Mouse (Mus musculus) mesoderm, embryonic 11.5 days (tissue): ENCODE measurements around the gene Rbm25.
"Not testable (repeated sequence)": the region's sequence is repeated elsewhere in the genome, so short reads cannot be mapped to it uniquely, and the experiment has no call there.

Source experiments
- DNase-seq: peaks from one replicate; pipeline ENCODE4 v3.0.0-alpha.2; 2012; ENCODE audit warnings: low read depth, low spot score

The Rbm25 gene

GRCm38 (mm10) chr12:83630936-83631335 is at the start of gene Rbm25:
Rbm25 (plus strand) TSS chr12:83631236.
- DNase-seq = not testable (repeated sequence)

GRCm38 (mm10) chr12:83582106-83582505 is 48.9 kb upstream of the Rbm25 start:
- no peak for DNase-seq

DNA sequence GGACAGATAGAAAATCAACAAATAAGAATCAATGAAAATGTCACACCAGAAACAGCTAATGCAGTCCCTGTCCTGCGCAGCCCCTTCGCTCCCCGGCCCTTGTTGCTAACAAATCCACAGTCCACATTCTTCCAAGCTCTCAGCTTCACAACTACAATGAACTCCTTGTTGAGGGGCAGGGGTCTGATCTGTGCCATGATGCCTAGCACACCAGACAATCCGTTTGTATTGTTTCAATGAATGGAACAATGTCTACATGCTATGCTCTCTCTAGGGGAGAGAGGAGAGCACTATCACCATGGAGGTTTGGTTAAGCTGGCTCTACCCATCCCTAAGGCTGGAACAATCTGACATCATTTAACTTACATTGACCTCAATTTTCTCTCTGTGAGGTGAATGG is 48.3 kb upstream of the Rbm25 start:
- DNase-seq = peak; percentile 22

- no peak for DNase-seq
Observed at GRCm38 (mm10) chr12:83586628-83587027, 44.4 kb upstream of the Rbm25 start.

GRCm38 (mm10) chr12:83591754-83592501 is 39.1 kb upstream of the Rbm25 start:
- DNase-seq = no peak

- no peak for DNase-seq
Observed at GRCm38 (mm10) chr12:83594454-83595040, 36.5 kb upstream of the Rbm25 start.

DNA sequence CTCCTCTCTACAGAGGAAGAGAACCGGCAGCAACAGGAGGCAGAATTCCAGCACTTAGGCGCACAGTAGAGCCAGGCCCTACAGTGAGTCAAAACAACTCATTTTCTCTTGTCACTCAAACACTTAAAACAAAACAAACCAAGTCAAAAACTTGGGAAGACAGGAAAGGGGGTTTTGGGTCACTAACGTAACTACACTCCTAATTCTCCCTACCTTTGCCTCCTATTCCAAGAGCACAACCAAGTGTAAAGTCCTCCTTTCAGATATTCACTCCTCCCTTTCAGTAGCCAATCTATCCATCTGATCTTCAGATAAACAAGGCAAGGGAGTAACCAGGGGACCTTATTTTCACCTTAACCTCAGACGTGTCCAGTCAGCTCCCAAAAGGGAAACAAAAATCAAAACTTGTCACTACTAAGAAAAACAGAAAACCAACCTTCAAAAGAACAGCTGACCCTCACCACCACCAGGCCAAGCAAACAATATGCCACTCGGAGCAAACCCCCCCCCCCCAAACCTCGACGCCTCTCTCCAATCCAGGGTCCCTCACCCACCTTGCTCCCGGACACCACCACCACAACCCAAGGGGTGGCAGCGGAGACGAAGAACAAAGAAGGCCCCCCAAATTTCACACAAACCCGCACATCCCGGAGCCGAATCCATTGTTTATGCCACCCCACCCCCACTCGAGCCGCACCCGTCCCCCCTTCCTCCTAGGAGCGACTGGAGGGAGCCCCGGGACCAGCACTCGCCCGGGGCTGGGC is 34.7 kb upstream of the Rbm25 start:
- no peak for DNase-seq

DNA sequence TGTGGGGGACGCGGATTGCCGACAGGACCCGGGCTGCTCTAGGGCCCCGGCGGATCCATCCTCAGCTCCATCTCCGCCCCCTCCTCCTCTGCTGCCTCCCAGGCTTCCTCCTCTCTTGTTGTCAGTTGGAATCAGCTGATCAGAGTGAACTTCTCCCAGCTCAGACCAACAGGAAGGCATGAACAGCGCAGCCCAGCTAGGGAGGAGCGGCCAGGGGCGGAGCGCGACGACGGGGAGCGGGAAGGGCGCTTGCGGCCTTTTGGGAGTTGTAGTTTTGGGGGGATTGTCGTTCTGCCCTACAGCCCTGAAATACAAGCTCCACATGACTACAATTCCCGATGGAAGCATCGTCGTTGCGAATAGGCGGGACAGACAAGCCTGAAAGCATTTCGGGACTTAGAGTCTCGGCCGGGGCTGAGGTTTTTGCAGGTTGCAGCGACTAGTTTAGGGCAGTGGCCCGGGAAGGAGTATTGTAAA is 34.0 kb upstream of the Rbm25 start, which contains the start of gene Zfyve1:
Gene Zfyve1 (minus strand): TSS at position 198 of the 477 bp plus-strand sequence.
- peak; percentile 97 for DNase-seq

DNA sequence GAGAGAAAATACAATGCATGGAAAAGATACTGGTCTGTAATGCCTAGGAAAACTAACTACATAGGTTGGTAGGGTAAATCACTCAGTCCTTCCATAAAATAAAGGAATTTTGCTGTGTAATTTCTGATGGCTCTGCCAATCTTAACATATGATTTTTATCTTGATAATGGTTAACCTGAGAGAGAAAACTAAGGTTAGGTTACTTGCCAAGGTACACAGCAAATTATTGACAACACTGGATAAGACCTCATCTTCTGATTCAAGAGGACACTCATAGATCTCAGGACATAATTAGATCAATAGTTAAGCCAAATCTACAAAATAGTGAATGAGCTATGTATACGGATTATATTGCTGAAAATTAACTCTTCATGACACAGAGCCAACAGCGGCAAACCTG is 33.2 kb upstream of the Rbm25 start:
- no peak for DNase-seq

DNA sequence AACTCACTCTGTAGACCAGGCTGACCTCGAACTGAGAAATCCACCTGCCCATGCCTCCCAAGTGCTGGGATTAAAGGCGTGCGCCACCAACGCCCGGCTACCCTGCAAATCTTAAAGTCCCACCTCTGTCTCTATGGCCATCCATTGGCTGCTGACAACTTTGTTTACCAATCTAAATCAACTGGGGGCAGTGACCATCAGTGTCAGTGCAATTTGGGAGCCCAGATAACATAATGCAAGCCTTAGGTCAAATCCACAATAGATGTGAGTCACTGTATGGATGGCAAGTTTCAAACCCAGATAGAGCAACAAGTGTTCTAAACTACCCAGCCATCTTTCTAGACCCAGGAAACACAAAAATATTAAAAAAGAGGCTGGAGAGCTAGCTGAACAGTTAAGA is 28.8 kb upstream of the Rbm25 start:
- DNase-seq = no peak

DNA sequence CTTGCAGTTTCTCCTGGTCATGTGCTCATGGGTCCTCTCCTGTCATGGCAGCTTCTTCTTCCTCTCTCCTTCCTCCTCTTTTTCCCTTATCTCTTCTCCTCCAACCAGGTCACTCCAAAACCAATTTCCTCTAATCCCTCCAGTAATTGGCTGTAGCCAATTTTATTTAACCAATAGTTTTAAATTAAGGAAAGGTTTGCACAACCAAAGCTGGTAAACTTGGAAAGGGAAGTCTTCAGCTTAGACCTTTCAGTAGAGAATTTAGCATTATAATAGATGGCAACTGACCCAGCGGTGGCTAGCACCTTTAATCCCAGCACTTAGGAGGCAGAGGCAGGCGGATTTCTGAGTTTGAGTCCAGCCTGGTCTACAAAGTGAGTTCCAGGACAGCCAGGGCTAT is 24.6 kb upstream of the Rbm25 start:
- not testable (repeated sequence) for DNase-seq

GRCm38 (mm10) chr12:83617261-83617660 is 13.8 kb upstream of the Rbm25 start:
- DNase-seq = no peak

- DNase-seq = no peak
Observed at GRCm38 (mm10) chr12:83618981-83619380, 12.1 kb upstream of the Rbm25 start.

DNA sequence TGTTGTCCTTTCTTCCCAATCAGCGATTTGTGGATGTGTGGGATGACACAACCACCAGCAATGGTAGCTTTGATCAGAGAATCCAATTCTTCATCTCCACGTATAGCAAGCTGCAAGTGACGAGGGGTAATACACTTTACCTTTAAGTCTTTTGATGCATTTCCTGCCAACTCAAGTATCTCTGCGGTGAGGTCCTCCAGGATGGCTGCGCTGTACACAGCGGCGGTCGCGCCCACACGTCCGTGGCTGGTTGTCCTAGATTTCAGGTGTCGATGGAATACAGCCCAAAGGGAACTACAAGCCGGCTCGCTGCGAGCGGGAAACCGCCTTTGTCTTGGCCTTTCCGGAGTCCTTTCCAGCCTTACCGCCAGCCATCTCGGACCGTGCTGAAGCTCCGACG is 10.3 kb upstream of the Rbm25 start:
- not testable (repeated sequence) for DNase-seq

GRCm38 (mm10) chr12:83622031-83622755 is 8.8 kb upstream of the Rbm25 start:
- no peak for DNase-seq

GRCm38 (mm10) chr12:83624321-83624720 is 6.7 kb upstream of the Rbm25 start:
- no peak for DNase-seq

DNA sequence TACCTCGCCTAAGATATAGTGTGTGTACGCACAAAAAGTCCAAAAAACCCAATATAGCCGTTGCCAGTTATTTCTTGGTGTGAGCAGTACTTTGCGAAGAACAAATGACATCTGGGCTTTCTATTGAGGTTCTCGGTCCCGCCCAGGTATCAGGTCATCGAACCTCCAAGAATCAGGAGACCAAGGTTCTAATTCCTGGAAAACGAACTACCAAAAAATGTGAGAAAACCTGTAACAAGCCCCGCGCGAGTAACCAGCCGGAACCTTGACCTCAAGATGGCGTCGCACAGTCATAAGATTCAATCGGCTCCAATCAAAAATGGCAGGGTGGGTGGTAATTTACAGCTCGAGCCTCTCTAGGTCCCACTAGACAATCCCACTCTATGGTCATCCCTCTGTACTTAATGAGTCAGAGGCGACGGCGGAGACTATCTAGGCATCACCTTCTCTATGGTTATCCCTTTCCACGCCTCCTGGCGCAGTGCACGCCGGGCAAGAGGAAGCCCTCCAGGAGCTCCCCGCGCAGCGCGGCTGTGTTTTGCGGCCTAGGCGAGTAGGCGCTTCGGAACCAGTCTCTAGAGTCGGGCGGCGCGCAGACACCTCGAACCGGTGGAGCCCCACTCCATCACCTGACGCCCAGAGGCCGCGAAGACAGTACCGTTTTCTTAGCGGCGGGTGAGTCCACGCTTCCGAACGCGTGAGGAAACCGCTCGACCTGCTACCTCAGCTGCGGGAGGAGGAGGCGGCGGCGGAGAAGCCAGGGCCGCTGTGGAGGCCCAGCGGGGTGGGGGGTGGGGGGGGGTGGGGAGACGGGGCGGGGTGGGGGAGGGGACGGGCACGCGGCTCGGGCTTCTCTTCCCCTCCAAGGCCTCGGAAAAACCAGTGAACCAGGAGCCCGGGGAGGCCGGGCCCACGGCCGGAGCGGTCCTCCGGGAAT is 975 bp downstream of the Rbm25 start:
- DNase-seq = peak; percentile 99

DNA sequence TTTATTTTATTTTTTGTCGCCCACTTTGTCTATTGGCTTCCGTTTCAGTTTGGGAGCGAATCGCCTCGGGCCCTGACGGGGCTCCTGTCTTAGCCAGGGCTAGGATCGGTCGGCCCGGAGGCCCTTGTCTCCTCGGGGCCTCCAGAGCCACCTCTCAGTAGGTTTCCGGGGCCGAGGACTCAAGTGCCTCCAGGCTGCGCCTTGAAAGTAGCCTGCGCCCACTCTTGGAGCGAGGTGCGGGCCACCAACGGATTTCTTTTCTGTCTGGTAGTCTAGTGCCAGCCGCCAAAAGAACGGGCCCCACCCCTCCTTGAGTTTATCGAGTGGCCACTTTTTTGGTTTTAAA is 1.6 kb downstream of the Rbm25 start:
- DNase-seq = no peak

GRCm38 (mm10) chr12:83633807-83634206 is 2.8 kb downstream of the Rbm25 start:
- no peak for DNase-seq

DNA sequence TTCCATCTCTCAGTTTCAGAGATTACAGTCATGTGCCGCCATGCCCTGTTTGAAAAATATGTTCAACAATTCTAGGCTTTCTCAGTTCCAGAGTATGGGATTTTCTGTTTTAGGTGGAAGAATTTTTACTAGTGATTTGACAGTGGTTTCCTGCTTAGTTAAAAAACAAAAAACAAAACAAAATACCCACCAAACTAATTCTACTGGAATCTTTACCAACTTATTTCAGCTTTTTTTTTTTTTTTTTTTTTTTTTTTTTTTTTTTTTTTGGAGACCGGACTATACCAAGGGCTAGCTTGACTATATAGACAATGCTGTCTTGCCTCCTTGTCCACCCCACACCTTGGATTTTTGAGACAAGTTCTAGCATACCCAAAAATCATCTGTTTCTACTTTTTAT is 10.2 kb downstream of the Rbm25 start:
- no peak for DNase-seq

GRCm38 (mm10) chr12:83643116-83643515 is 12.1 kb downstream of the Rbm25 start:
- DNase-seq = no peak
